Mouse (Mus musculus): ENCODE results near the gene Herc1. TPM values are rescaled to one million over a fixed set of nuclear protein-coding genes. Genes with fewer than 3 reads are reported as not detected.

Gene Herc1
- polyA plus RNA-seq, 1 experiment from 2014 or later, result 42.2 TPM

GRCm38 (mm10) chr9:66503879-66504411 lies 153.7 kb downstream of the Herc1 start:
- Histone ChIP-seq H3K36me3 (ENCODE audit: control insufficient read depth, insufficient read depth, low read length) (peaks cover 12% of the 10 kb centered on the region), H3K27ac (ENCODE audit: low read depth, low read length) (no peak overlapping the region), H3K9ac (ENCODE audit: low read depth, low read length) (no peak overlapping the region), H3K9me3 (ENCODE audit: control insufficient read depth, low read length) (no peaks in the 10 kb centered on the region), H3K4me1 (replicated peaks; ENCODE audit: control insufficient read depth, insufficient read depth, low read length) (0 out of 2 replicates have a peak, but pooled peaks cover 4% of the 10 kb centered on the region), H3K27me3 (ENCODE audit: control insufficient read depth, insufficient read depth, low read length) (no peaks in the 10 kb centered on the region), H3K4me2 (replicated peaks; ENCODE audit: low read depth, low read length) (no peak overlapping the region), H3K4me3 (ENCODE audit: low read depth, low read length) (no peak overlapping the region)
- DNase-seq (ENCODE audit: low spot score), result no peak
- no peak for ATAC-seq (ENCODE audit: low FRiP score)
- 91% methylated on average over 4 of the region's 4 CpGs for WGBS

- Histone ChIP-seq H3K4me2 (replicated peaks; ENCODE audit: low read depth, low read length) (no peak overlapping the region), H3K27me3 (ENCODE audit: control insufficient read depth, insufficient read depth, low read length) (no peaks in the 10 kb centered on the region), H3K9ac (ENCODE audit: low read depth, low read length) (no peak overlapping the region), H3K4me3 (ENCODE audit: low read depth, low read length) (no peak overlapping the region), H3K9me3 (ENCODE audit: control insufficient read depth, low read length) (no peaks in the 10 kb centered on the region), H3K27ac (ENCODE audit: low read depth, low read length) (no peak overlapping the region), H3K4me1 (replicated peaks; ENCODE audit: control insufficient read depth, insufficient read depth, low read length) (0 out of 2 replicates have a peak, but pooled peaks cover 4% of the 10 kb centered on the region), H3K36me3 (ENCODE audit: control insufficient read depth, insufficient read depth, low read length) (peaks cover 14% of the 10 kb centered on the region)
- ATAC-seq (ENCODE audit: low FRiP score), result no peak
- DNase-seq (ENCODE audit: low spot score), result no peak
- 85% methylated on average over 13 of the region's 13 CpGs for WGBS
Measured at GRCm38 (mm10) chr9:66504518-66504917, 154.3 kb downstream of the Herc1 start.

- no peak overlapping the region for H3K4me2 ChIP-seq (replicated peaks; ENCODE audit: low read depth, low read length)
Measured at GRCm38 (mm10) chr9:66505141-66505917, 155.1 kb downstream of the Herc1 start.

GRCm38 (mm10) chr9:66506011-66506410 lies 155.8 kb downstream of the Herc1 start:
- H3K9ac ChIP-seq (ENCODE audit: low read depth, low read length), result no peak overlapping the region
- no peak overlapping the region for H3K4me2 ChIP-seq (replicated peaks; ENCODE audit: low read depth, low read length)
- H3K36me3 ChIP-seq (ENCODE audit: control insufficient read depth, insufficient read depth, low read length), result peaks cover 6% of the 10 kb centered on the region; the same call in 1 of the 2 replicates
- 0 out of 2 replicates have a peak, but pooled peaks cover 4% of the 10 kb centered on the region for H3K4me1 ChIP-seq (replicated peaks; ENCODE audit: control insufficient read depth, insufficient read depth, low read length)
- no peaks in the 10 kb centered on the region for H3K9me3 ChIP-seq (ENCODE audit: control insufficient read depth, low read length)
- no peak overlapping the region for H3K4me3 ChIP-seq (ENCODE audit: low read depth, low read length)
- peak overlapping the region; percentile 72 for H3K27ac ChIP-seq (ENCODE audit: low read depth, low read length)
- H3K27me3 ChIP-seq (ENCODE audit: control insufficient read depth, insufficient read depth, low read length), result no peaks in the 10 kb centered on the region
- WGBS, result 23% methylated on average over 4 of the region's 4 CpGs
- peak; percentile 70 for DNase-seq (ENCODE audit: low spot score)
- peak; percentile 85 for ATAC-seq (ENCODE audit: low FRiP score)

More at GRCm38 (mm10) chr9:66505141-66505917, 155.1 kb downstream of the Herc1 start:
- 58% methylated on average over 9 of the region's 9 CpGs for WGBS
- Histone ChIP-seq H3K36me3 (ENCODE audit: control insufficient read depth, insufficient read depth, low read length) (peaks cover 10% of the 10 kb centered on the region), H3K9ac (ENCODE audit: low read depth, low read length) (0 out of 2 replicates have a peak overlapping the region, but pooled peaks have one; percentile 24), H3K27ac (ENCODE audit: low read depth, low read length) (peak overlapping the region; percentile 72), H3K27me3 (ENCODE audit: control insufficient read depth, insufficient read depth, low read length) (no peaks in the 10 kb centered on the region), H3K9me3 (ENCODE audit: control insufficient read depth, low read length) (no peaks in the 10 kb centered on the region), H3K4me1 (replicated peaks; ENCODE audit: control insufficient read depth, insufficient read depth, low read length) (0 out of 2 replicates have a peak, but pooled peaks cover 4% of the 10 kb centered on the region), H3K4me3 (ENCODE audit: low read depth, low read length) (no peak overlapping the region)
- DNase-seq (ENCODE audit: low spot score), result no peak
- ATAC-seq (ENCODE audit: low FRiP score), result 0 out of 2 replicates have a peak, but pooled peaks have one; percentile 32

- Histone ChIP-seq H3K9ac (ENCODE audit: low read depth, low read length) (no peak overlapping the region), H3K27ac (ENCODE audit: low read depth, low read length) (peak overlapping the region; percentile 43), H3K4me1 (replicated peaks; ENCODE audit: control insufficient read depth, insufficient read depth, low read length) (0 out of 2 replicates have a peak, but pooled peaks cover 4% of the 10 kb centered on the region), H3K27me3 (ENCODE audit: control insufficient read depth, insufficient read depth, low read length) (no peaks in the 10 kb centered on the region), H3K9me3 (ENCODE audit: control insufficient read depth, low read length) (no peaks in the 10 kb centered on the region), H3K4me2 (replicated peaks; ENCODE audit: low read depth, low read length) (no peak overlapping the region), H3K4me3 (ENCODE audit: low read depth, low read length) (no peak overlapping the region), H3K36me3 (ENCODE audit: control insufficient read depth, insufficient read depth, low read length) (peaks cover 4% of the 10 kb centered on the region; the same call in 1 of the 2 replicates)
- peak; percentile 7 for DNase-seq (ENCODE audit: low spot score)
- ATAC-seq (ENCODE audit: low FRiP score), result no peak
Measured at GRCm38 (mm10) chr9:66506424-66506823, 156.2 kb downstream of the Herc1 start.

GRCm38 (mm10) chr9:66507684-66508083 lies 157.4 kb downstream of the Herc1 start:
- Histone ChIP-seq H3K9ac (ENCODE audit: low read depth, low read length) (no peak overlapping the region), H3K27me3 (ENCODE audit: control insufficient read depth, insufficient read depth, low read length) (no peaks in the 10 kb centered on the region), H3K4me2 (replicated peaks; ENCODE audit: low read depth, low read length) (no peak overlapping the region), H3K4me1 (replicated peaks; ENCODE audit: control insufficient read depth, insufficient read depth, low read length) (0 out of 2 replicates have a peak, but pooled peaks cover 4% of the 10 kb centered on the region), H3K4me3 (ENCODE audit: low read depth, low read length) (no peak overlapping the region), H3K9me3 (ENCODE audit: control insufficient read depth, low read length) (no peaks in the 10 kb centered on the region), H3K27ac (ENCODE audit: low read depth, low read length) (no peak overlapping the region), H3K36me3 (ENCODE audit: control insufficient read depth, insufficient read depth, low read length) (0 out of 2 replicates have a peak, but pooled peaks cover 2% of the 10 kb centered on the region)
- ATAC-seq (ENCODE audit: low FRiP score), result no peak
- 91% methylated on average over 3 of the region's 3 CpGs for WGBS
- no peak for DNase-seq (ENCODE audit: low spot score)

GRCm38 (mm10) chr9:66508890-66509399 lies 158.7 kb downstream of the Herc1 start:
- H3K4me1 ChIP-seq (replicated peaks; ENCODE audit: control insufficient read depth, insufficient read depth, low read length), result 0 out of 2 replicates have a peak, but pooled peaks cover 4% of the 10 kb centered on the region
- no peak overlapping the region for H3K9ac ChIP-seq (ENCODE audit: low read depth, low read length)
- H3K4me2 ChIP-seq (replicated peaks; ENCODE audit: low read depth, low read length), result no peak overlapping the region
- 71% methylated on average over 4 of the region's 4 CpGs for WGBS
- H3K27ac ChIP-seq (ENCODE audit: low read depth, low read length), result no peak overlapping the region
- DNase-seq (ENCODE audit: low spot score) (no peak), ATAC-seq (ENCODE audit: low FRiP score) (no peak)
- H3K36me3 ChIP-seq (ENCODE audit: control insufficient read depth, insufficient read depth, low read length), result 0 out of 2 replicates have a peak, but pooled peaks cover 2% of the 10 kb centered on the region
- no peaks in the 10 kb centered on the region for H3K27me3 ChIP-seq (ENCODE audit: control insufficient read depth, insufficient read depth, low read length)
- no peaks in the 10 kb centered on the region for H3K9me3 ChIP-seq (ENCODE audit: control insufficient read depth, low read length)
- H3K4me3 ChIP-seq (ENCODE audit: low read depth, low read length), result no peak overlapping the region

- Histone ChIP-seq H3K27me3 (ENCODE audit: control insufficient read depth, insufficient read depth, low read length) (no peaks in the 10 kb centered on the region), H3K27ac (ENCODE audit: low read depth, low read length) (peak overlapping the region; percentile 48; the same call in 1 of the 2 replicates), H3K9me3 (ENCODE audit: control insufficient read depth, low read length) (no peaks in the 10 kb centered on the region), H3K4me1 (replicated peaks; ENCODE audit: control insufficient read depth, insufficient read depth, low read length) (0 out of 2 replicates have a peak, but pooled peaks cover 2% of the 10 kb centered on the region), H3K36me3 (ENCODE audit: control insufficient read depth, insufficient read depth, low read length) (0 out of 2 replicates have a peak, but pooled peaks cover 2% of the 10 kb centered on the region), H3K4me3 (ENCODE audit: low read depth, low read length) (no peak overlapping the region), H3K4me2 (replicated peaks; ENCODE audit: low read depth, low read length) (no peak overlapping the region), H3K9ac (ENCODE audit: low read depth, low read length) (peak overlapping the region; percentile 25; the same call in 1 of the 2 replicates)
- DNase-seq (ENCODE audit: low spot score) (peak; percentile 12), ATAC-seq (ENCODE audit: low FRiP score) (no peak)
- WGBS, result 76% methylated on average over 7 of the region's 7 CpGs
Measured at GRCm38 (mm10) chr9:66510351-66510841, 160.1 kb downstream of the Herc1 start.

All from hindbrain, embryonic 11.5 days (tissue).